Mouse (Mus musculus) megakaryocyte, embryonic 14.5 days (primary cell): ENCODE results near the gene Mrps21.

Experiments used
- FLI1 ChIP-seq: IDR thresholded peaks from 2 replicates; pipeline ENCODE4 v1.6.1; 2012; ENCODE audit warnings: low read length, inconsistent platforms, mixed read lengths
- GATA1 ChIP-seq: IDR thresholded peaks from 3 replicates; pipeline ENCODE4 v1.6.1; 2012; ENCODE audit warnings: mixed read lengths, low read length, inconsistent platforms, borderline replicate concordance

DNA sequence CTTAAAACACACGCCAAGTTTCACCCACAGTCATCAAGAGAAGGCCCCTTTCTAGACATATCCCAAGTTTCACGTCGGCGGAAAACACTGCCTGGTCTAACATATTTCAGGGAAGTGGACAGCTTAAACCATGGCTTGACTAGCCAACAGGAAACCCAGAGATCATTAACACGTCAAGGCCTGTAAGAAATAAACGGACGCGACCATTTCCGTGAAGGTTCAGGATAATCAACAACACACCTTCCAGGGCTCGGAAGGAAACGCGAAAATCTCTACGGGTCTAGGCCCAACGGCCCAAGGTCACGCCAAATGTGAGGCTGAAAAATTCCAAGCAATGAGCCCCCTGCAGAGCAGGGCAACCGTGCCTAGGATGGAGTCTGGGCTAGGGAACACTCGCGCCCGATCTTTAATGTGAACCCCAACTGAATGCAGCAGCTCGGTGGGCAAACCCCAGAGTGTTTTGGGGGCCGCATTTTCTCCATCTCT is 53.2 kb downstream of the Mrps21 start:
- TF ChIP-seq GATA1 (no peak), FLI1 (no peak)
